Mouse (Mus musculus) limb, embryonic 11.5 days (tissue): Measurements from ENCODE around the gene Ackr4. TPM values are rescaled to one million over a fixed set of nuclear protein-coding genes. Genes with fewer than 3 reads are reported as not detected.

ENCODE experiments used
- ATAC-seq: fragments of 200-750 bp; cut with Nextera tagmentation; 2 replicates; pipeline ENCODE4 v1.8.0; 2017; ENCODE audit warnings: low read depth; ENCODE audit not compliant: insufficient number of reproducible peaks, low FRiP score, low TSS enrichment
- DNase-seq: peaks from one replicate; pipeline ENCODE4 v3.0.0-alpha.2; 2015; ENCODE audit warnings: low spot score
- H3K27ac ChIP-seq: fragments of 300-500 bp; sonication (generic); replicated peaks from 2 replicates; pipeline ENCODE4 v1.5.1; 2014; ENCODE audit warnings: low read depth, mild to moderate bottlenecking, low read length
- H3K27me3 ChIP-seq: fragments of 300-500 bp; sonication (generic); 2 replicates; pipeline ENCODE4 v1.6.1; 2014; ENCODE audit warnings: mild to moderate bottlenecking, low read length, mixed read lengths; ENCODE audit not compliant: control insufficient read depth, insufficient read depth
- H3K36me3 ChIP-seq: fragments of 300-500 bp; sonication (generic); 2 replicates; pipeline ENCODE4 v1.6.1; 2014; ENCODE audit warnings: mild to moderate bottlenecking, low read length, moderate library complexity, mixed read lengths; ENCODE audit not compliant: control insufficient read depth, insufficient read depth
- H3K4me1 ChIP-seq: fragments of 300-500 bp; sonication (generic); 2 replicates; pipeline ENCODE4 v1.6.1; 2014; ENCODE audit warnings: low read length, mixed read lengths; ENCODE audit not compliant: control insufficient read depth, insufficient read depth
- H3K4me2 ChIP-seq: fragments of 300-500 bp; sonication (generic); 2 replicates; pipeline ENCODE4 v1.6.1; 2014; ENCODE audit warnings: low read depth, mild to moderate bottlenecking, moderate library complexity; ENCODE audit not compliant: severe bottlenecking
- H3K4me3 ChIP-seq: fragments of 300-500 bp; sonication (generic); 2 replicates; pipeline ENCODE4 v1.5.1; 2014; ENCODE audit warnings: low read depth, low read length
- H3K9ac ChIP-seq: fragments of 300-500 bp; sonication (generic); 2 replicates; pipeline ENCODE4 v1.6.1; 2014; ENCODE audit warnings: mild to moderate bottlenecking, low read length
- H3K9me3 ChIP-seq: fragments of 300-500 bp; sonication (generic); 2 replicates; pipeline ENCODE4 v1.6.1; 2016; ENCODE audit warnings: low read length; ENCODE audit not compliant: control insufficient read depth
- WGBS: fragments of 180-500 bp; shearing (Covaris S2); extraction: QIAGEN DNeasy Blood & Tissue Kit; methylation state at CpG from one replicate; pipeline ENCODE4 v1.1.7; 2014; 5-methylcytosine and 5-hydroxymethylcytosine counted together
- polyA plus RNA-seq: library from polyadenylated mRNA; unstranded; fragments of >200 nt; fragmentation: Nextera tagmentation; extraction: Ambion mirVana; gene quantifications from 2 replicates; pipeline ENCODE4 v1.2.1, GENCODE M21; 2014

Ackr4 gene
- polyA plus RNA-seq, 1 experiment from 2014 or later = 0.67 TPM

DNA sequence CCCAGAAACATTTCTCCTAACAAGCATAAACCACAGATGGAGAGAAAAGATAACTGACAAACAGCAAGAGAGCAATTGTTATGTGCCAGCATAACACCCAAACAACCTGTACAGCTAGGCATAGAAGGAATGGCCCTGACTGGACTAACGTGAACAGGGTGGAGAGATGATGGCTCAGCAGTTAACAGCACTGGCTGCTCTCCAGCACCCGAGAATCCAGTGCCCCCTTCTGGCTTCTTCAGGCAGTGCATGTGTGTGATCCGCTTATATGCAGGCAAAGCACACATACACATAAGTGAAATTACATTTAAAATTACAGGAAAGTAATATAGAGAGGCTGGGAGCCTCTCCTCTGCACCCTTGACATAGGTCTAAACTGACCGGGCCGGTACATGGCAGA, 47.4 kb downstream of the Ackr4 start:
- H3K4me2 ChIP-seq = no peak overlapping the region
- no peak for ATAC-seq
- no peaks in the 10 kb centered on the region for H3K9me3 ChIP-seq
- no peaks in the 10 kb centered on the region for H3K36me3 ChIP-seq
- WGBS = 48% methylated on average over 5 of the region's 5 CpGs
- H3K27me3 ChIP-seq = no peaks in the 10 kb centered on the region
- peak; percentile 78 for DNase-seq
- H3K27ac ChIP-seq = no peak overlapping the region
- H3K9ac ChIP-seq = no peak overlapping the region
- no peak overlapping the region for H3K4me3 ChIP-seq
- no peaks in the 10 kb centered on the region for H3K4me1 ChIP-seq

DNA sequence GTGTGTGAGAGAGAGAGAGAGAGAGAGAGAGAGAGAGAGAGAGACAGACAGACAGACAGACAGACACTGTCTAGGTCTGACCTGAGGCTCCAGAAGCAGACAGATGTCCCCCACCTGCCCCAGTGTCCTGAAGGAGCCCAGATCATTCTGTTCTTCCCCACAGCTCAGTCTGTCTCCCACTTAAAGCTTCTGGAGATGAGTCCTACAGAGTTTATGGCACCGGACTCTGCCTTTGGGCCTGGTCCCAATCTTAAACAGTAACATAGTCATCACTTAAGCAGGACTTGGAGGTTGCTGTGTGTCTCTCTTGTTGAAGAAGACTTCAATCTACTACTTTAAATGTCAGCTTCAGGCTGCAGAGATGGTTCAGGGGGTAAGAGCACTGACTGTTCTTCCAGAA, 48.0 kb downstream of the Ackr4 start:
- H3K9me3 ChIP-seq = no peaks in the 10 kb centered on the region
- no peak overlapping the region for H3K27ac ChIP-seq
- H3K36me3 ChIP-seq = no peaks in the 10 kb centered on the region
- H3K4me2 ChIP-seq = no peak overlapping the region
- H3K27me3 ChIP-seq = no peaks in the 10 kb centered on the region
- H3K4me3 ChIP-seq = no peak overlapping the region
- DNase-seq (no peak), ATAC-seq (no peak)
- H3K9ac ChIP-seq = no peak overlapping the region
- 95% methylated on average over 1 of the region's 1 CpGs for WGBS
- no peaks in the 10 kb centered on the region for H3K4me1 ChIP-seq

DNA sequence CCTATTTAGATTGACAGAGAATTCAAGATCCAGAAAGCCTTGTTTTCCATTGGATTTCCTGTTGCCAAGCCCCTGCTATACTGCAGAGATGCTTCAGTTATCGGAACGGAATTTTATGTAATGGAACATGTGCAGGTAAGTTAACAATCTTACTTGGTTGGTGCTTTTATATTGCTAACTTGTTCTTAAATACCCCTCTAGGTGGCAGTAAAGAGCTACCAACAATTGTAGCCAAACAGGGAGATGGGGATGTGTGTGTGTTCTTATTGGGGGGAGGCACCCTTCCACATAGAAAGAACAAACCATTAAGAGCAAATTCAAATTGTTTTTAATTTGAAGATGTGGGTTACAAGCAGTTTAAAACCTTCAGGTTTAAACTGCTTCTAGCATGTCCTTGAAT, 50.9 kb downstream of the Ackr4 start:
- Histone ChIP-seq H3K4me3 (no peak overlapping the region), H3K9ac (no peak overlapping the region), H3K9me3 (no peaks in the 10 kb centered on the region), H3K27me3 (no peaks in the 10 kb centered on the region), H3K27ac (no peak overlapping the region), H3K36me3 (no peaks in the 10 kb centered on the region), H3K4me1 (no peaks in the 10 kb centered on the region), H3K4me2 (no peak overlapping the region)
- no peak for DNase-seq
- WGBS = 68% methylated on average over 2 of the region's 2 CpGs
- no peak for ATAC-seq

DNA sequence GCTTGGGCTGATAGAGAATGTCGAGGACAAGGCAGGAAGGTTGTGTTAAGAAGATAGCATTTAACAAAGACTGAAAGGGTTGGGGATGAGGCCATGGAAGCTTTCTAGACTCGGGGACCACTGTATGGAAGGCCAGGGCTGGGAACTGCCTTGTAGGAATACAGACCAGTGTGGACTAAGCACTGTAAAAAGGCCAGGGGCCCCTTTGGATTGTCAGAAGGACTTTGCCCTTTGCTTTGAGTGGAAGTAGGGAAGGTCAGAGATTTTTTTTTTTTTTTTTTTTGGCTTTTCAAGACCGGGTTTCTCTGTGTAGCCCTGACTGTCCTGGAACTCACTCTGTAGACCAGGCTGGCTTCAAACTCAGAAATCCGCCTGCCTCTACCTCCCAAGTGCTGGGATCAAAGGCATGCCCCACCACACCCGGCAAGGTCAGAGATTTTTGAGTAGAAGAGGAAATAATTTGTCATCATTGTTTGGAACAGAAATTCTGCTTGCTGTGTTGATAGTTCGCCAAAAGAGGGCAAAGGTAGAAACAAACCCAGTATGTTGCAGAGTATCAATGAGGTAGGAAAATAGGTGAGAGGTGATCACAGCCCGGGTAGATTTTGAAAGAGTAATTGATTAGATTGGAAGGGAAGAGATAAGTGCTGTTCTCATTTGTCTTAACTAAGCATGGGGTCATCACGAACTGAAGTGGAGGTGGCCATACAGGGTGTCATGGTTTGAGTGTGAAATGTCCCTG, 55.7 kb downstream of the Ackr4 start:
- WGBS = 78% methylated on average over 8 of the region's 8 CpGs
- Histone ChIP-seq H3K36me3 (no peaks in the 10 kb centered on the region), H3K27ac (no peak overlapping the region), H3K27me3 (no peaks in the 10 kb centered on the region), H3K4me2 (no peak overlapping the region), H3K9me3 (no peaks in the 10 kb centered on the region), H3K9ac (no peak overlapping the region), H3K4me3 (no peak overlapping the region), H3K4me1 (no peaks in the 10 kb centered on the region)
- DNase-seq (no peak), ATAC-seq (no peak)

DNA sequence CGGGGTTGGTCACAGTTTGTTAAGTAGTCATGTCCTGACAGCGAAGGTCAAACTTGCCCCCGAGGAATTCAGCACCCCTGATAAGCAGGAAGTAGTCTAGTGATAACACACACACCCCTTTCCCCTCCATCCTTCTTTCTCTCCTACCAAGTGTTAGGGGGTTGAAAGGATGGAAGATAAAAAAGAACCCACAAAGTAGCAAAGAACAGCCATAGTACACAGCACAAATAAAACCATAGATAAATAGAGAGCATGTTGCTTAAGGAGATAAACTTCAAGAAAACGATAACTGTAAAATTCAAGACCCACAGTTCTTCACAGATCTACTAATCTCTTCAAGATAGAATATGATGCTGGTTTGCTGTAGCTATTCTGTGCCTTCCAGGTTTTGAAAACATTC, 56.5 kb downstream of the Ackr4 start:
- no peak for DNase-seq
- no peak overlapping the region for H3K9ac ChIP-seq
- H3K27ac ChIP-seq = no peak overlapping the region
- WGBS = 85% methylated on average over 4 of the region's 4 CpGs
- no peaks in the 10 kb centered on the region for H3K27me3 ChIP-seq
- ATAC-seq = no peak
- H3K4me3 ChIP-seq = no peak overlapping the region
- H3K9me3 ChIP-seq = no peaks in the 10 kb centered on the region
- H3K4me2 ChIP-seq = no peak overlapping the region
- no peaks in the 10 kb centered on the region for H3K36me3 ChIP-seq
- no peaks in the 10 kb centered on the region for H3K4me1 ChIP-seq

DNA sequence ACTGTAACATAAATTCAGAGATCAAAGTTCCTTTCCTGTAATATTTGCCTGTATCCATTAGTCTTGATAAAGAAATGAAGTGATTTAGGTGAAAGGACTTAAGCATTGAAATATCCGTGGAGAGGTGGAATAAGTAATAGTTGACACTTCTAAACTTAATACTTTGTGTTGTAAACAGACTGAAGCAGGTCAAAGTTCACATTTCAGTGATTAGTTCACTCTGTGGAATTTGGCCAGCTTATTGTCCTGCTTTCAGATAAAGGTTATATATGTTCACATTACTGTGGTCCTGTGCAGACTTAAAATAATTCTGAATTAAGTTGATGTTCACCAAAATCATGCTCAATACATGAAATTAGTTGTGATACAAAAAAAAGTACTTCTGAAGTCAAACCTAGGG, 62.2 kb downstream of the Ackr4 start:
- 31% methylated on average over 1 of the region's 1 CpGs for WGBS
- no peak overlapping the region for H3K4me3 ChIP-seq
- H3K9me3 ChIP-seq = no peaks in the 10 kb centered on the region
- peaks cover 1% of the 10 kb centered on the region; the same call in 1 of the 2 replicates for H3K36me3 ChIP-seq
- DNase-seq (no peak), ATAC-seq (no peak)
- H3K27ac ChIP-seq = no peak overlapping the region
- no peaks in the 10 kb centered on the region for H3K27me3 ChIP-seq
- no peak overlapping the region for H3K4me2 ChIP-seq
- peaks cover 7% of the 10 kb centered on the region; the same call in 1 of the 2 replicates for H3K4me1 ChIP-seq
- no peak overlapping the region for H3K9ac ChIP-seq

DNA sequence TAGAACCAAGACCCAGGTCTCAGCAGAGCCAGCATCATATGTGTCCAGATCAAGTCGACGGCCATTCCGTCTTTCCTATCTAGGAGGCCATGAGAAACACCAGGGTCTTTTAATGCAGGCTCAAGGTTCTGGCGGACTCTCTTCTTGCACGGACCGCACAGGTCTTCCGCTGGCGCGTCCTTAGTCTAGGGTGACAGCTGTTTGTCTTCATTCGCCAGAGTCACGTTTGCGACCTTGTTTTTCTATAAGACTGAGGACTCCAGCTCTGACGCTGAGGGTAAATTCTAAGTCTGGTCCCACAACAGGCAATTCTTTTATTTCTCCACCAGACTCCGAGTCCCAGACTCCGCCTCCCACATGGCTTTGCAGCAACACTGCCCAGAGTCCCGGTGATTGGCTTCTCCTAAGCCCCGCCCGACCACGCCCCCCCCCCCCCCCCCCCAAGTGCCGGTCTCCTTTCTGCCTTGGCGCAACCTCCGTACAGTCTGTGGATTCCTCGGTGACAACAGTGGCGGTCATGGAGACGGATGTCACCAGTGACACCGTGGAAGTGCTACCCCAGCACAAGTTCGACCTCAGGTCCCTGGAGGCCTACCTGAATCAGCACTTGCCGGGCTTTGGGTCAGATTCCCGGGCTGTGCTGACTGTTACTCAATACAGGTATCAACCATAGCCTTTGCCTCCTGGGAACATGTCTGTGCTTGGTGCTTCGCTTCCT, 63.3 kb downstream of the Ackr4 start, which contains the start of gene Acad11:
Acad11 (plus strand) TSS at position 134 of the 718 bp plus-strand sequence.
- WGBS = 0% methylated on average over 29 of the region's 30 CpGs
- H3K36me3 ChIP-seq = peaks cover 3% of the 10 kb centered on the region; the same call in 1 of the 2 replicates
- H3K9me3 ChIP-seq = no peaks in the 10 kb centered on the region
- H3K4me1 ChIP-seq = peaks cover 7% of the 10 kb centered on the region; the same call in 1 of the 2 replicates
- DNase-seq (peak; percentile 89), ATAC-seq (peak; percentile 95)
- H3K4me3 ChIP-seq = peak within 1 kb of the TSS; percentile 96
- H3K27ac ChIP-seq = no peak within 1 kb of the TSS; the same call in 1 of the 2 replicates
- H3K4me2 ChIP-seq = peak within 1 kb of the TSS; percentile 88
- H3K27me3 ChIP-seq = no peaks in the 10 kb centered on the region
- peak within 1 kb of the TSS; percentile 59 for H3K9ac ChIP-seq

DNA sequence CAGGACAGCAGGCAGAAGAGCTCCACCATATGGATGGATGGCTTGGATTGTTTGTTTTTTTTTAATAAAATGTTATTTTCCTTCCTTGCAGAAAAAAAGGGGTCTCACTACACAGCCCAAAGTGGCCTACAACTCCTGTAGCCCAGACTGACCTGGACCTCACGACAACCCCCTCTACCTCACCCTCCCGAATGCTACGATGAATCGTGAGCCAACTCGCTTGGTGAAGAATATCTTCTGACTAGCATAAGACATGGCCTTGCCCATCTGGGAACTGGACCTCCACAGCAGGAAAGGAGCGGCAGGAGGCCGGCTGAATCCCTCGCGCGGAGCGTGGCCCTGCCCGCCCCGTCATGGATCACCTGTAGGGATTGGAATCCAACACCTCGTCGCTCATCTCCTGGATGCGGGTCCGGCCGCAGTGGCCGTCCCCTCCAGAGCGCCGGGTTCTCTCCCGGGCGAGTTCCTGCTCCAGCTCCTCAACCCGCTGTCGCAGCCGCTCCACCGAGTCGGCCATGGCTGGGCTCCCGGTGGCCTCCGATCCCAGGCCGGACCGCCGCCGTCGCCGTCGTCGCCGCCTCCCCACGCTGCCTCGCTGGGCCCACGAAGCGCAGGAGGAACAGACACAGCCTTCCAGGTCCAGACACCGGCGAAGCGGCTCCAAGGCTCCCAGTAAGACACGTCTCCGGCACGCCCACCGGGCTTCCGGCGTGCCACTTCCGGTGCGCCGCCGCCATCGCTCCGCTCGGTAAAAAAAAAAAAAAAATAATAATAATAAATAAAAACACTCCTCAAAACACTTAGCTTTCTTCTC, 64.1 kb downstream of the Ackr4 start, which contains the start of gene Uba5:
Uba5 (minus strand) TSS at position 705 of the 814 bp plus-strand sequence.
- under 1% methylated on average over 56 of the region's 59 CpGs for WGBS
- Histone ChIP-seq H3K4me1 (peaks cover 7% of the 10 kb centered on the region; the same call in 1 of the 2 replicates), H3K4me3 (peak within 1 kb of the TSS; percentile 96), H3K27ac (no peak within 1 kb of the TSS; the same call in 1 of the 2 replicates), H3K4me2 (peak within 1 kb of the TSS; percentile 88), H3K36me3 (peaks cover 3% of the 10 kb centered on the region; the same call in 1 of the 2 replicates), H3K27me3 (no peaks in the 10 kb centered on the region), H3K9ac (peak within 1 kb of the TSS; percentile 59), H3K9me3 (no peaks in the 10 kb centered on the region)
- DNase-seq = peak; percentile 75
- peak; percentile 67; the same call in 1 of the 2 replicates for ATAC-seq
